Comparison of ENCODE assay signal across 26 mouse cellular contexts in genomic region chr9:53758142-53758541, GRCm38 (mm10). TPM values are rescaled to one million over a fixed set of nuclear protein-coding genes. Genes with fewer than 3 reads are reported as not detected.
"Had no signal": no experiment of that assay in that cellular context is flagged by ENCODE, and none has a peak within 500 bp of the region (broad histone marks: within the 10 kb centered on the region; RNA-seq: fewer than 3 reads in every experiment).

No protein-coding gene starts in this region.

- H3K9me3 ChIP-seq: heart, embryonic 10.5 days; heart, embryonic 12.5 days; hindbrain, embryonic 10.5 days; hindbrain, embryonic 12.5 days; intestine, embryonic 15.5 days; limb, embryonic 13.5 days; limb, embryonic 15.5 days; liver, embryonic 12.5 days had no signal

- H3K4me2 ChIP-seq: heart, embryonic 12.5 days; hindbrain, embryonic 12.5 days; hindbrain, embryonic 14.5 days; intestine, embryonic 15.5 days; limb, embryonic 13.5 days; limb, embryonic 15.5 days; liver, embryonic 12.5 days had no signal

- H3K4me3 ChIP-seq: heart, embryonic 10.5 days; heart, embryonic 12.5 days; hindbrain, embryonic 10.5 days; hindbrain, embryonic 12.5 days; intestine, embryonic 15.5 days; layer of hippocampus, adult 2 months; left cerebral cortex, adult 2 months; limb, embryonic 13.5 days; limb, embryonic 15.5 days; liver, embryonic 12.5 days had no signal

- H3K36me3 ChIP-seq: heart, embryonic 10.5 days; heart, embryonic 12.5 days; hindbrain, embryonic 10.5 days; hindbrain, embryonic 12.5 days; intestine, embryonic 15.5 days; limb, embryonic 13.5 days; limb, embryonic 15.5 days; liver, embryonic 12.5 days had no signal

- DNase-seq: gastrocnemius, postnatal 14 days; gastrocnemius, postnatal 36 days; heart, adult 18-20 months; heart, postnatal 10 days; heart, postnatal 4 days; kidney, adult 11 months; kidney, adult 2 months; kidney, adult 9 months; kidney, postnatal 10 days; kidney, postnatal 25 days; kidney, postnatal 4 days had no signal

- H3K9ac ChIP-seq: heart, embryonic 12.5 days; hindbrain, embryonic 12.5 days; hindbrain, embryonic 14.5 days; intestine, embryonic 15.5 days; limb, embryonic 13.5 days; limb, embryonic 15.5 days; liver, embryonic 12.5 days had no signal

- H3K27ac ChIP-seq: heart, embryonic 10.5 days; hindbrain, embryonic 10.5 days; hindbrain, embryonic 12.5 days; hindbrain, embryonic 14.5 days; intestine, embryonic 15.5 days; layer of hippocampus, adult 2 months; left cerebral cortex, adult 2 months; limb, embryonic 13.5 days; limb, embryonic 15.5 days; liver, embryonic 12.5 days had no signal

- H3K27me3 ChIP-seq: intestine, embryonic 15.5 days; limb, embryonic 15.5 days had no signal

- H3K4me1 ChIP-seq: heart, embryonic 10.5 days; heart, embryonic 12.5 days; hindbrain, embryonic 10.5 days; hindbrain, embryonic 12.5 days; intestine, embryonic 15.5 days; limb, embryonic 13.5 days; limb, embryonic 15.5 days; liver, embryonic 12.5 days had no signal

- ATAC-seq: hindbrain, embryonic 16.5 days; inflammation-experienced regulatory T-cells, adult 6 months; intestine, embryonic 15.5 days; liver, embryonic 12.5 days had no signal

RNA-seq across cellular contexts. Expression of gene Slc35f2, which starts 13.2 kb away (rescaled TPM):
- total RNA-seq: gastrocnemius, adult 18-20 months; gastrocnemius, adult 8-10 months; gastrocnemius, postnatal 14 days; gastrocnemius, postnatal 36 days had no signal

RNA-seq across cellular contexts. Expression of gene Rab39, which starts 52.1 kb away (rescaled TPM):
- total RNA-seq: gastrocnemius, adult 18-20 months; gastrocnemius, postnatal 14 days; gastrocnemius, postnatal 36 days had no signal
- polyA plus RNA-seq: inflammation-experienced regulatory T-cells, adult 6 months had no signal
